Mouse (Mus musculus): ENCODE data around the gene Cd101. TPM values are rescaled to one million over a fixed set of nuclear protein-coding genes. Genes with fewer than 3 reads are reported as not detected.

The Cd101 gene
- total RNA-seq, 2 experiments from 2014 or later = 0.74 to 1.0 TPM

Other genes with a start within 250 kb of the Cd101 start
- under 1 TPM; 0.63 to 0.95 TPM for gene Vtcn1, start 204.1 kb downstream of the Cd101 start, total RNA-seq (2021)
- 10 to 100 TPM; 10.3 TPM for gene Trim45, start 107.4 kb downstream of the Cd101 start, total RNA-seq (2021)
- 10 to 100 TPM in 1 of 2 experiments, 1 to 10 TPM in 1; 9.6 to 11.1 TPM for gene Ttf2, start 59.9 kb downstream of the Cd101 start, total RNA-seq (2021)
- gene Ptgfrn, start 80.7 kb upstream of the Cd101 start, total RNA-seq (2021) = 10 to 100 TPM; 87.6 to 89.2 TPM